Mouse (Mus musculus) MEL-GATA-1-ER (cell line): ENCODE results near the gene Ncln.
"Not testable (repeated sequence)": the region's sequence is repeated elsewhere in the genome, so short reads cannot be mapped to it uniquely, and the experiment has no call there.

Experiments
- DNase-seq: peaks from one replicate; pipeline ENCODE4 v3.0.0-alpha.2; 2012; ENCODE audit warnings: low read depth; ENCODE audit errors: extremely low read depth

Ncln gene

GRCm38 (mm10) chr10:81462917-81463316 lies 33.3 kb downstream of the Ncln start:
- DNase-seq, result no peak

- no peak for DNase-seq
These were observed 33.8 kb downstream of the Ncln start for GRCm38 (mm10) chr10:81462415-81462804.

GRCm38 (mm10) chr10:81461673-81462414 lies 34.3 kb downstream of the Ncln start:
- DNase-seq, result no peak

- no peak for DNase-seq
These were observed 35.2 kb downstream of the Ncln start for GRCm38 (mm10) chr10:81460951-81461350.

- DNase-seq, result no peak
These were observed 35.7 kb downstream of the Ncln start for GRCm38 (mm10) chr10:81460471-81460870.

- DNase-seq, result no peak
These were observed 36.8 kb downstream of the Ncln start for GRCm38 (mm10) chr10:81459399-81459798.

- DNase-seq, result no peak
These were observed 37.9 kb downstream of the Ncln start for GRCm38 (mm10) chr10:81458267-81458666.

- DNase-seq, result no peak
These were observed 38.6 kb downstream of the Ncln start for GRCm38 (mm10) chr10:81457624-81458023.

GRCm38 (mm10) chr10:81456983-81457563 lies 39.1 kb downstream of the Ncln start:
- DNase-seq, result no peak

GRCm38 (mm10) chr10:81455181-81455895 lies 40.9 kb downstream of the Ncln start, which contains the start of gene Nfic:
Gene Nfic (minus strand): TSS chr10:81455635.
- no peak for DNase-seq

GRCm38 (mm10) chr10:81454106-81454505 lies 42.1 kb downstream of the Ncln start:
- DNase-seq, result no peak

GRCm38 (mm10) chr10:81452947-81453288 lies 43.3 kb downstream of the Ncln start:
- no peak for DNase-seq

GRCm38 (mm10) chr10:81452237-81452946 lies 43.8 kb downstream of the Ncln start:
- no peak for DNase-seq

- DNase-seq, result no peak
These were observed 44.8 kb downstream of the Ncln start for GRCm38 (mm10) chr10:81451365-81451745.

- no peak for DNase-seq
These were observed 45.4 kb downstream of the Ncln start for GRCm38 (mm10) chr10:81450641-81451364.

- DNase-seq, result peak; percentile 49
These were observed 46.1 kb downstream of the Ncln start for GRCm38 (mm10) chr10:81450140-81450539.

GRCm38 (mm10) chr10:81445516-81445915 lies 50.7 kb downstream of the Ncln start:
- not testable (repeated sequence) for DNase-seq

GRCm38 (mm10) chr10:81441019-81441418 lies 55.2 kb downstream of the Ncln start:
- DNase-seq, result no peak
